Mouse (Mus musculus): Measurements from ENCODE around the gene Vps54. TPM values are rescaled to one million over a fixed set of nuclear protein-coding genes. Genes with fewer than 3 reads are reported as not detected.

Gene Vps54
- total and polyA plus RNA-seq, 3 experiments = 13.2 to 16.1 TPM; not detected in 1

GRCm38 (mm10) chr11:21339088-21339487 lies 100.0 kb downstream of the Vps54 start:
- no peaks in the 10 kb centered on the region for H3K9me3 ChIP-seq (replicated peaks; ENCODE audit: insufficient read depth, low read length)
- peaks cover 7 to 11% of the 10 kb centered on the region in 2 experiments for H3K4me1 ChIP-seq (ENCODE audit: control insufficient read depth in 1 of 2, insufficient read depth in 2 of 2, low read length in 2 of 2)
- TF ChIP-seq ZC3H11A (IDR thresholded peaks at IDR 0.05; ENCODE audit: low read depth, low read length) (no peak), GATA1 (IDR thresholded peaks at IDR 0.05; ENCODE audit: low read depth, low read length) (no peak), ZMIZ1 (IDR thresholded peaks at IDR 0.05; ENCODE audit: low read depth, low read length) (no peak), TAL1 (IDR thresholded peaks at IDR 0.05; ENCODE audit: low read length) (no peak), NRF1 (IDR thresholded peaks at IDR 0.05; ENCODE audit: insufficient read depth, low read depth, low read length, poor library complexity, severe bottlenecking) (no peak), MAX (IDR thresholded peaks at IDR 0.05; ENCODE audit: low read length) (no peak), EP300 (IDR thresholded peaks at IDR 0.05; ENCODE audit: low read depth in 1 of 2, low read length in 2 of 2) (no peak), USF1 (IDR thresholded peaks at IDR 0.05; ENCODE audit: low read depth, low read length) (no peak)
- H3K4me3 ChIP-seq (ENCODE audit: control insufficient read depth in 1 of 2, insufficient read depth in 1 of 2, low read depth in 2 of 2, low read length in 2 of 2) = no peak overlapping the region
- H3K9ac ChIP-seq (ENCODE audit: control insufficient read depth, low read depth, low read length, poor library complexity, severe bottlenecking) = no peak overlapping the region
- no peak for DNase-seq (ENCODE audit: low read depth, low spot score)
- H3K36me3 ChIP-seq (ENCODE audit: control insufficient read depth in 1 of 2, insufficient read depth in 2 of 2, low read length in 2 of 2) = peaks cover 0 to 11% of the 10 kb centered on the region in 2 experiments; a peak in 2 of 4 replicates
- H3K79me2 ChIP-seq (ENCODE audit: control insufficient read depth, insufficient read depth, low read length, poor library complexity) = no peaks in the 10 kb centered on the region
- H3K27ac ChIP-seq (ENCODE audit: control insufficient read depth, low read depth, low read length) = no peak overlapping the region
- H3K27me3 ChIP-seq (ENCODE audit: control insufficient read depth in 1 of 2, insufficient read depth in 2 of 2, low read length in 2 of 2) = no peaks in the 10 kb centered on the region

- H3K4me1 ChIP-seq (ENCODE audit: control insufficient read depth in 1 of 2, insufficient read depth in 2 of 2, low read length in 2 of 2) = peaks cover 7 to 13% of the 10 kb centered on the region in 2 experiments
- H3K36me3 ChIP-seq (ENCODE audit: control insufficient read depth in 1 of 2, insufficient read depth in 2 of 2, low read length in 2 of 2) = peaks cover 0 to 11% of the 10 kb centered on the region in 2 experiments; a peak in 2 of 4 replicates
- no peaks in the 10 kb centered on the region for H3K27me3 ChIP-seq (ENCODE audit: control insufficient read depth in 1 of 2, insufficient read depth in 2 of 2, low read length in 2 of 2)
- TF ChIP-seq MEF2A (IDR thresholded peaks at IDR 0.05; ENCODE audit: extremely low read depth, insufficient replicate concordance, low read depth, low read length, poor library complexity, severe bottlenecking) = no peak
- 0 out of 2 replicates have a peak, but pooled peaks have one; percentile 32 for TF ChIP-seq MAZ (IDR thresholded peaks at IDR 0.05; ENCODE audit: low read depth, low read length)
- TF ChIP-seq ZKSCAN1 (IDR thresholded peaks at IDR 0.05; ENCODE audit: low read depth, low read length) = 0 out of 2 replicates have a peak, but pooled peaks have one; percentile 14
- no peak for TF ChIP-seq GABPA (IDR thresholded peaks at IDR 0.05; ENCODE audit: low read depth, low read length)
- no peak for TF ChIP-seq POLR2AphosphoS2 (IDR thresholded peaks at IDR 0.05; ENCODE audit: low read length)
- TF ChIP-seq NELFE (IDR thresholded peaks at IDR 0.05; ENCODE audit: low read depth, low read length) = no peak
- TF ChIP-seq BHLHE40 (IDR thresholded peaks at IDR 0.05; ENCODE audit: borderline replicate concordance, low read depth, low read length) = no peak
- peak; percentile 74 for TF ChIP-seq ETS1 (IDR thresholded peaks at IDR 0.05; ENCODE audit: low read depth, low read length)
- TF ChIP-seq EP300 (IDR thresholded peaks at IDR 0.05; ENCODE audit: low read depth in 1 of 2, low read length in 2 of 2) = peak; percentile 81 to 85
- no peak for TF ChIP-seq JUND (IDR thresholded peaks at IDR 0.05; ENCODE audit: low read depth, low read length)
- peak; percentile 58; the same call in 1 of the 2 replicates for TF ChIP-seq MAFK (IDR thresholded peaks at IDR 0.05; ENCODE audit: borderline replicate concordance, low read depth, low read length)
- TF ChIP-seq MYB (IDR thresholded peaks at IDR 0.05; ENCODE audit: low read depth, low read length) = no peak
- TF ChIP-seq SIN3A (IDR thresholded peaks at IDR 0.05; ENCODE audit: low read length) = peak; percentile 62
- peak; percentile 85 for TF ChIP-seq GATA1 (IDR thresholded peaks at IDR 0.05; ENCODE audit: low read depth, low read length)
- TF ChIP-seq TCF12 (IDR thresholded peaks at IDR 0.05; ENCODE audit: low read depth, low read length) = peak; percentile 81
- peak; percentile 30; the same call in 1 of the 2 replicates for TF ChIP-seq MXI1 (IDR thresholded peaks at IDR 0.05; ENCODE audit: low read depth, low read length)
- TF ChIP-seq RCOR1 (IDR thresholded peaks at IDR 0.05; ENCODE audit: low read depth, low read length) = peak; percentile 88
- TF ChIP-seq MYC (IDR thresholded peaks at IDR 0.05; ENCODE audit: low read depth, low read length) = no peak
- no peak overlapping the region for H3K27ac ChIP-seq (ENCODE audit: control insufficient read depth, low read depth, low read length)
- DNase-seq (ENCODE audit: low read depth, low spot score) = peak; percentile 58
- no peaks in the 10 kb centered on the region for H3K79me2 ChIP-seq (ENCODE audit: control insufficient read depth, insufficient read depth, low read length, poor library complexity)
- no peak overlapping the region for H3K9ac ChIP-seq (ENCODE audit: control insufficient read depth, low read depth, low read length, poor library complexity, severe bottlenecking)
- no peak overlapping the region for H3K4me3 ChIP-seq (ENCODE audit: control insufficient read depth in 1 of 2, insufficient read depth in 1 of 2, low read depth in 2 of 2, low read length in 2 of 2)
- no peaks in the 10 kb centered on the region for H3K9me3 ChIP-seq (replicated peaks; ENCODE audit: insufficient read depth, low read length)
Observed at GRCm38 (mm10) chr11:21343490-21343889, 104.4 kb downstream of the Vps54 start.

Data from MEL (cell line).